Mouse (Mus musculus): ENCODE measurements around the gene Snap91. TPM values are rescaled to one million over a fixed set of nuclear protein-coding genes. Genes with fewer than 3 reads are reported as not detected.
A peak's percentile ranks its signal among the peaks of the same experiment; 100 is the strongest.

Gene Snap91
- total RNA-seq, 2 experiments from 2014 or later, result 0.18 to 0.51 TPM

DNA sequence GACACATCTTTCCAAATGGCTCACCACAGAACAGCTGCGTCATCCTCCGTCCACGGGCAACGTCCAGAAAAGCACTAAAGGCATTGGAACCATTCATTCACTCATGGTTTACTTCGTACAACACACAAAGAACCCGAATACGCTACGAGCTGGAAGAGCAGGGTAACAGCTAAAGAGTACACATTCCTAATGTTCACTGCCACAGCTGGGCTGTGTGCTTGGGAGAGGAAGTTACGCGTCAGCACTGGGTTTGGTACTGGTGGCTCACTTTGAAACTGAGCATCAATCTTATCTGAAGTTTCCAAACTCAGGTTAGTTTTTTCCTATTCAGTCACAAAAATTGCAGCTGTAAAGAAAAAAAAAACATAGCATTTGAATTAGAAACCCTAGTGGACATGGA, 113.5 kb downstream of the Snap91 start:
- DNase-seq, result no peak
- intact Hi-C loops (cut with DNase I; ENCODE audit: low total_unique reads), result no loop called here

DNA sequence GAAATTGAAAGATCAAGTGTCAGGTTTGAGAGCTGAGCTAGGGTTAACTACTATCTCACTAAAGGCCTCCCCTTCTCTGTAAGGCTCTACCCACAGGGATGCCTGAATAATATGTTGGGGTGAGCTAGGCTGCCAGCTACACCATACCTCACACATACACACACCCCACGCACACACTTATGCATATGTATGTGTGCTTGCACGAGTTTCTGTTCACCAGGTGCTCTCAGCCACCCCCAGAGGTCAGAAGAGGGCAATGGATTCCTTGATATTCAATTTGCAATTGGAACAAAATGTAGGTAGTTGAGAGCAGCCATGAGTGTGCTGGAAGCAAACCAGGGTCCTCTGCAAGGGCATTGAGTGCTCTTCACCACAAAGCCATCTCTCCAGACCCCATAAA, 116.5 kb downstream of the Snap91 start:
- intact Hi-C loops (cut with DNase I; ENCODE audit: low total_unique reads), result no loop called here

GRCm38 (mm10) chr9:86762477-86763376, 117.7 kb downstream of the Snap91 start:
- DNase-seq, result no peak
- intact Hi-C loops (cut with DNase I; ENCODE audit: low total_unique reads), result no loop called here

More for the DNA sequence above, 116.5 kb downstream of the Snap91 start:
- DNase-seq, result no peak

DNA sequence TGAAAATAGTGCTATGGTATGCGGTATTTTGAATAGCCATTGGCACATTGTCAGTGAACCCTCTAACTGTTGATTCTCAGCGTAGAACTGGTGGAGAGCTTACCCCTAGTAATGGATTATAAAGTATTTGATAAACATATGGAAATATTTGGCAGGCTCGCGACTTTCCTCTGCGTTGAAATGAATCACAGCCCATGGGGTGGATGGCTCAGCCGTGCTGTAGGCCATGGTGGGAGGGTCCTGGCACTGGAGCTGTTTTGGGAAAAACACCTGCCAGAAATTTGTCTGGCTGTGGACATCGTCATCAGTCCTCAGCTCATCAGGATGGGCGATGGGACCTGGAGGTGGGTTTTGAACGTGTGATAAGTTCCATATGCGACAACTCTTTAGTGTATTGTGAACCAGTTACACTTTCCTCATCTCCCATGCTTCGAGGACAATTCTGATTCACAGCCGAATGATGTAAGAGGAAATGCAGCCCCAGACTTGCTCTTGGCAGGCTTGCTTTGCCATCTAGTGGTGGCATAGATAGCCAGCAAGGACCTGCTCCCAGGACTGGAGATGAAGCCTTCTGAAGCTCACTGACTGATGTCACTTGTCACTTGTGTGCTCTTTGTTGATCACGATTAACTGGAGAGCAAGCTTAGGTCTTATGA, 134.4 kb downstream of the Snap91 start:
- peak; percentile 46 for DNase-seq
- intact Hi-C loops (cut with DNase I; ENCODE audit: low total_unique reads), result loop anchor here (5.0 kb wide), 1 partner anchor 154 kb away; no protein-coding TSS in a partner anchor

DNA sequence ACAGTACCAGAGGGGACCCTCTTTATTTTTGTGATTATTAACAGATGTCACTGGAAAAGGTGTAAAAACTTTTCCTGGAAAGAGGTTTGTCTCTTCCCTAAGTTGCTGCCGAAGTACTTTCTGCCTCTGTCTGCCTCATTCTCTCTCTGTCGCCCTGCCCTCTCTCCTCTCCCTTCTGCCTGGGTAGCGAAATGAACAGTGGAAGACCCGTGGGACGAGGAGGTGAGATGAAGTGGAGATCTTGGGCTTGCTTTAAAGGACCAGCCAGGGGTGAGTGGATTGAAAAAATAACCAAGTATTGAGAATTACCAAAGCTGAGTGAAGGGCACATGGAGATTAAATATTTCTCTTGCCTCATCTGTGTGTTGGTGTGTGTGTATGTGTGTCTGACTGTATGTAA, 136.4 kb downstream of the Snap91 start:
- DNase-seq, result no peak
- intact Hi-C loops (cut with DNase I; ENCODE audit: low total_unique reads), result no loop called here

DNA sequence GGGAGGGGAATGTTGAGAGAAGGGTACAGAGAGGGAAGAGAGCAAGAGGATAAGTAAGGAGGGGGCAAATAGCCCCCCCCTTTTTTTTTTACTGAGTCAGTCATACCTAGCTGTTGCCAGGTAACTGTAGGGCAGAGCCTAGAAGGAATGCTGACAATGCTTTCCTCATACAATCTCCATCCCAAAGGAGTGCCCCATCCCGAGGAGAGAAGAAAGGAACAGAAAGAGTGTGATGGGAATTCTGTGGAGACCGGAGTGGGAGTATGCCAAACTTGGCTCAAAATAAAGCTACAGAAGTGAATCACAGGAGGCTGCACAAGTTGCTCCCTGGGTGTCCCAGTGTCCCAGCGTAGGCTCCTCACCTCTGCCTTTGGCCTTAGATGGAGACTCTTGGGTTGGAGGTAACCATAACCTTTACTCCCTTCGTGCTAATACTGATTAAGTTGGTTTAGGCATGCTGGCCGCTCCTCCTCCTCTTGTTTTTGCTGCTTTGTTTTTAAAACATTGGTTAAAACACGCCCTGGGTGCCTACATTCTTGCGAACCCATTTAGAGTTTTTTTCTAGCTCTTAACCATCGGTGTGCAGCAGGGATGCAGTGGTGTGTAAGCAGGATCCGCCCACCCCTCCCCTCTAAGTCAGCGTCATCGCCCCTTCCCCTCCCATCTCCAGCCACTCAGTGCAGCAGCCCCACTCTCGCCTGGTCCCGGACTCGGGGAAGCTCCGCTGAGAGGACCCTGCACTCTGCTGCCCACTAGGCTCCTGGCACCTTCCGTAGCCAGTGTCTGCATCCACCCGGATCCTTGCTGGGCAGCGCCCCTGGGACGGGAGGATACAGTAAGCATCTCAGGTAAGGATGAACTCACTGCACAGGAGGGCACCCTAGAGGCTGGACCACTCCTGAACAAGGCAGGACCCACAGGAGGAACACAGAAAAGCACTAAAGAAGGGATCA, 137.2 kb downstream of the Snap91 start, which contains the start of gene Prss35:
TSS of gene Prss35 (plus strand) at position 691 of the 953 bp plus-strand sequence.
- DNase-seq, result peak; percentile 25
- intact Hi-C loops (cut with DNase I; ENCODE audit: low total_unique reads), result no loop called here

- intact Hi-C loops (cut with DNase I; ENCODE audit: low total_unique reads), result no loop called here
- DNase-seq, result no peak
These were observed 140.5 kb downstream of the Snap91 start for GRCm38 (mm10) chr9:86739971-86740370.

- intact Hi-C loops (cut with DNase I; ENCODE audit: low total_unique reads), result no loop called here
- DNase-seq, result no peak
These were observed 141.7 kb downstream of the Snap91 start for GRCm38 (mm10) chr9:86738801-86739200.

DNA sequence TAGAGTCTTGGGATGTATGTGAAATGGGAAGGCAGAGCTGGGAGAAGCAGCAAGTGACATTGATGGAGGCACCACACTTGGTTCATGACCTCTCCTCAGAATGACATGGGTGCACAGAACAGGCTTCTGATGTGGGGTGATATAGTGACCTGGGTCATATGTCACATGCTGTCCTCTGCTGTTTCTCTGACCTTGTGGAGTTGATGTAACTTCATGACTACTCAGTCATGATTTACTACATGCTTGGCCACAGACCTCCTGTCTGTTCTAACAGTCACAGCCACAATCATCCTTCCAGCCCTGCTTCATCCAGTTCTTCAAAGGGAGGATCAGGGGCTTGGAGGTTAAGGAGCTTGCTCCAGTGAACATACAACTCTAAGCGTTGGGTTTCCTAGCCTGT, 142.4 kb downstream of the Snap91 start:
- intact Hi-C loops (cut with DNase I; ENCODE audit: low total_unique reads), result no loop called here
- DNase-seq, result no peak

- intact Hi-C loops (cut with DNase I; ENCODE audit: low total_unique reads), result no loop called here
These were observed 143.5 kb downstream of the Snap91 start for GRCm38 (mm10) chr9:86736991-86737390.

GRCm38 (mm10) chr9:86734795-86735194, 145.7 kb downstream of the Snap91 start:
- intact Hi-C loops (cut with DNase I; ENCODE audit: low total_unique reads), result no loop called here
- no peak for DNase-seq

More at GRCm38 (mm10) chr9:86736991-86737390, 143.5 kb downstream of the Snap91 start:
- no peak for DNase-seq

DNA sequence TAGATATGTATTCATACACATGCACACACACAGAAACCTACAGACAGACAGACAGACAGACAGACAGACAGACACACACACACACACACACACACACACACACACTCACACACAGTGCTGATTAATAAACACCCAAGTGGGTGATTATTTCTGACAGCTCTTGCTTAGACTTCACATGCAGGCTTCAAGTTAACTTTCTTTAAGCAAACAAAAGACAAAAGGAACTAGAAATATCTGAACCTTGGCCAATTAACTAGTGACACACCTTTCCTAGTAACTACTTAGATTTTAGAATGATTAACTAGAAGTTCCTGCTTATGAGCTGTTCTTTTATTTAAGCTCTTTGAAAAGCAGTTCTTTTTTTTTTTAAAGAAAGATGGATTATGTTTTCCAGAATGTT, 146.1 kb downstream of the Snap91 start:
- DNase-seq, result no peak

DNA sequence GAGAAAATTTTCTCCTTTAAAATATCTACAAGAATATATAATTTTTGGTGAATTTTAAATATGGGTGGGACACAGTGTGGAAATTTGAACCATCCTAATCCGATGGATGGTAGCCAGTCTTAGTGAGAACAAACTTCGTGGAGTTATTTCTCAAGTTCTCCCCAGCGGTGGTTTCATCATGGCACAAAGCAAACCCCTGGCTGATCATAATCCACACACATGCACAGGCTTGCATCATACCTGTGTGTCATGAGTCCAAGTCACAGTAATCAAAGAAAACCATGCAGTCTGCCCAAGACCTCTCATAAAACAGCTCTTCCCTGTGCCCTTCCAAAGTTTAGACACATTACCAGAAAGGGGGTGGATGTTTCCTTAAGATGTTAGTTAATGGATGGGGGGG, 150.6 kb downstream of the Snap91 start:
- intact Hi-C loops (cut with DNase I; ENCODE audit: low total_unique reads), result no loop called here
- DNase-seq, result no peak

More for the DNA sequence above, 146.1 kb downstream of the Snap91 start:
- intact Hi-C loops (cut with DNase I; ENCODE audit: low total_unique reads), result no loop called here

DNA sequence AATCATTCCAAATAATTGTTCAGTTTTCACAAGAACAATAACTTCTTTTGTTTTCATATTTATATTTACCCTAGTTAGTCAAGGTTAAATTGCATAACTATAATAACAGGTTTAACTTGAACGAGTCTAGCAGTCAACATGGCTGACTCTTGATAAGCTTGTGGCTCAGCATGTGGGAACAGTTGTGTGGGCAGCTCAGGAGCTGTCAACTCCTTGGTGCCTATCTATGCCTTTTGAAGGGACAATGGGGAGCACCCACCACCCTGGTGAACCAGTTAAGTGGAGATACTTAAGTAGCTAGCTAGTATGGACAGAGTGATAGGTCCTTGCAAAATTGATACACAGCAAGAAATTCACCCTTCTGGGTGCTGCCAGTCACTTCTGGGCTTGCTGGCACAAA, 151.4 kb downstream of the Snap91 start:
- intact Hi-C loops (cut with DNase I; ENCODE audit: low total_unique reads), result no loop called here
- DNase-seq, result no peak

- no peak for DNase-seq
- intact Hi-C loops (cut with DNase I; ENCODE audit: low total_unique reads), result no loop called here
These were observed 152.1 kb downstream of the Snap91 start for GRCm38 (mm10) chr9:86728214-86728814.

GRCm38 (mm10) chr9:86726381-86726720, 154.1 kb downstream of the Snap91 start:
- intact Hi-C loops (cut with DNase I; ENCODE audit: low total_unique reads), result no loop called here
- no peak for DNase-seq

GRCm38 (mm10) chr9:86725604-86726380, 154.7 kb downstream of the Snap91 start:
- no peak for DNase-seq
- intact Hi-C loops (cut with DNase I; ENCODE audit: low total_unique reads), result no loop called here

GRCm38 (mm10) chr9:86725066-86725465, 155.4 kb downstream of the Snap91 start:
- DNase-seq, result no peak
- intact Hi-C loops (cut with DNase I; ENCODE audit: low total_unique reads), result no loop called here

DNA sequence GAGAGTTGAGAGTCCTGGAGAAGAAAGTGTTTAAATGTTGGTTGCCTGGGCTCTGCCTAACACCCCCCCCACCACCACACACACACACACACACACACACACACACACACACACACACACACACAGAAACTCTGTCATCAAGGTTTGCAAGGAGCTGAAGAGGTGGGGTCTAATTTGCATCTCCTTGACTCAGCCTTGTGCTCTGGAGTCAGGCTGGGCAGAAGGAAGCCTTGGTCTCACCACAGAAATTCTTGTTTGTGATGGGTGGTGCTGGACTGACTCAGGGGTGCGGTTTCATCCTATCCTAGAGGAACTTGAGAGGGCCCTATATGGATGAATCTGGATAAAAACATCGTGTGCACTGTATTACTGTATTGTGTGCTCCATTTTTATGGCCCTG, 159.7 kb downstream of the Snap91 start:
- DNase-seq, result no peak
- intact Hi-C loops (cut with DNase I; ENCODE audit: low total_unique reads), result no loop called here
